Mouse (Mus musculus) mouse embryonic stem cell (cell line): ENCODE measurements around the gene Phf21b.
"Not testable (repeated sequence)": the region's sequence is repeated elsewhere in the genome, so short reads cannot be mapped to it uniquely, and the experiment has no call there.

Experiments used
- in situ Hi-C, 2 experiments: fragments of 300-500 bp; cut with MboI; formaldehyde crosslinking; loops; 1 replicate in 1 of 2; 3 replicates in 1 of 2; pipeline ENCODE4 v1.14.3; 2019 to 2020; ENCODE audit warnings: low sequenced_read_pairs in 2 of 2, low pct_unique_long_range_greater_than_20kb in 1 of 2, mixed read lengths in 1 of 2; ENCODE audit not compliant: unreplicated experiment in 1 of 2

Gene Phf21b

GRCm38 (mm10) chr15:84803685-84804084 is 52.2 kb downstream of the Phf21b start:
- in situ Hi-C loops: no loop called here

- in situ Hi-C loops: no loop called here
Observed at GRCm38 (mm10) chr15:84800132-84800531, 55.7 kb downstream of the Phf21b start.

DNA sequence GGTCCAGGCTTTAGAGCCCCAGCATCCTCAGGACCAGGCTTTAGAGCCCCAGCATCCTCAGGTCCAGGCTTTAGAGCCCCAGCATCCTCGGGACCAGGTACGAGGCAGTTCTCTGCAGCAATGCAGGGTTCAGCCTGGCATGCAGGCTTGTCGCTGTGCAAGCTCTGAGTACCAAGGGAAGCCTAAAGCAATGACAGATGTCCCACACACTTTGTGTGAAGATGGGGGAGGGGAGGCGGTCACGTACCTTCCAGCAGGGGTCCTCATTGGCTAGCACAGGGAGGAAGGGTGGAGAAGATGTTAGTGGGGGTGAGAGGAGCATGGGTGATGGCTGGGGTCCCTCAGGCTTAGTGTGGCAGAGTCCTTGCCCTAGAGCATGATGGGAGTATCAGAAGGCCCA is 62.2 kb downstream of the Phf21b start:
- in situ Hi-C loops: no loop called here

DNA sequence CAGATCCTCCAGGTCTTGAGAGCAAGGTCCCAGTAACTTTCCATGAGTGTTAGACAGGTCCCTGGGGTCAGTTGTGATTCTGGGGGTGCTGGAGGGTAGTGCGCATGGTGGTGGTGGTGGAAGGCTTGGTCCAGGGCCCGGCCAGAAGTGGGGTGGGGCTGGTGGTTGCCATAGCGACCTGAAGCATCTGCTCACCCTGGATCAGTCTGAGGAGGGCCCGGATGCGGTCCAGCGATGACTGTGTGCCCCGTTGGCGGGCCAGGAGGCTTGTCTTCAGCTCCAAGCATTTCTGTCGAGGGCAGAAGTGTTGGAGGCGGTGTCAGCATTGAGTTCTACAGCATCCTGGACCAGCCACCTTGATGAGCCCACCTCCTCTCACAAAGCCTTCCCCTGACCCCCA is 68.7 kb downstream of the Phf21b start:
- in situ Hi-C loops: no loop called here

- in situ Hi-C loops: no loop called here
Observed at GRCm38 (mm10) chr15:84784812-84785211, 71.0 kb downstream of the Phf21b start.

- in situ Hi-C loops: no loop called here
Observed at GRCm38 (mm10) chr15:84778587-84778986, 77.3 kb downstream of the Phf21b start.

GRCm38 (mm10) chr15:84775421-84776174 is 80.3 kb downstream of the Phf21b start:
- in situ Hi-C loops: no loop called here

GRCm38 (mm10) chr15:84772191-84773111 is 83.4 kb downstream of the Phf21b start:
- in situ Hi-C loops: no loop called here

- in situ Hi-C loops: no loop called here
Observed at GRCm38 (mm10) chr15:84769641-84770341, 86.1 kb downstream of the Phf21b start.

DNA sequence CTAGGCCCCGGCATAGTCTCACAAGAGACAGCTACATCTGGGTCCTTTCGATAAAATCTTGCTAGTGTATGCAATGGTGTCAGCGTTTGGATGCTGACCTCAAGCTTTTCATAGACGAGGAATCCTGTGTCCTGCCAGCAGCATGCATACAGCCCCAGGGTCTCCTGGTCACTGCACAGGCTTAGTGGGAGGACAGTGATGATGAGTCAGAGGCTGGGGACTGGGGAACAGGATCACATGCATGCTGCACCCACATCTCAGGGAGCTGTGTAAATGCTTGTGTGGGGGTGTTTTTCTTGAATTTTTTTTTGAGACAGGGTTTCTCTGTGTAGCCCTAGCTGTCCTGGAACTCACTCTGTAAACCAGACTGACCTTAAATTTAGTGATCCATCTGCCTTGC is 87.3 kb downstream of the Phf21b start:
- in situ Hi-C loops: not testable (repeated sequence)

DNA sequence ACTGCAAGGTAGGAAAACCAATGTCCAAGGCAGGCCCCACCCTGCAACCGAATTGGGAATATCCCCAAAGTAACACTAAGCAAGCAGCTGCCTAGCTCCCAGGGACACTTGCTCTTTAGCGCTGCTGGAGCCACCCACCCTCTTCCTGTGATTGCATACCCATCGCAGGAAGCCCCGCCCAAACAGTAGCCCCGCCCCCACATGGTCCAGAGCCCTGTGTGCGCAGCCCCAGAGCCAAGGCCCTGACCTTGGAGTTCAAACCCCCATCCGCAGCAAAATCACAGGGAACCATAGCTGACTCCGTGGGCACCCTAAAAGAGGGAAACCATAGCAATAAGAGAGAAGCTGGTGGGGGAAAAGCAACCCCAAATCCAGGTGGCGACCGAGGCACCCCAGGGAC is 89.2 kb downstream of the Phf21b start:
- in situ Hi-C loops: no loop called here

GRCm38 (mm10) chr15:84763423-84763812 is 92.4 kb downstream of the Phf21b start:
- in situ Hi-C loops: no loop called here

DNA sequence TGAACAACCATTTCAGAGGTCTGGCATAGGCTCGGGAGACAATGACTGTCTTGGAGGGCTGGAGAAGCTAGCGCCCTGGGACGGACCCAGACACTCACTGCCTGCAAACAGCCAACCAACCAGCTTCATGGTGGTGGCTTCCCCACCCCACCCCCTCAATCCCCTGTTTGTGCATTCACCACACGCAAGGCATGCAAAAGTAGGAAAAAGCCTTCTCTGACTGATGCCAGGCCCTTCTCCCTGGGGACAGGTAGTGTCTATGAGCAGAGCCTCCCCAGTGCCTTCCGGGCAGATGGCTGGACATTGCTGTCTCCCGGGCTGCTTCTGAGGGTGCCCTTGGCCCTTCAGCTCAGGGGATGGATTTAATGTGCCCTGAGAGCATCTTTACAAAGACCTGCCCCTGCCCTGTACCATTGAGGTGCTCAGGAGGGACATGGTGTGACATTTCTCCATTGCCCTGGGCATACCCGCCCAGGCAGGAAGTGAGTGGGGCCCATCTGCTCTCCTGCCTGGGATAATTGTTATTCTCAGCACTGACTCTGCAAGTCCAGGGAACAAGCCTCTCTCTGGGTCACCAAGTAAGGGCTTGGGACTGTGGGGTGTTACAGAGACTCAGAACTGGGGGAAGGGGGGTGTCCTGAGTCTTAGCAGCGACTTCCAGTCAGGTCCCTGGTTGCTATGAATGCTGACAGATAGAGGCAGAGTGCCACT is 93.0 kb downstream of the Phf21b start:
- in situ Hi-C loops: no loop called here

DNA sequence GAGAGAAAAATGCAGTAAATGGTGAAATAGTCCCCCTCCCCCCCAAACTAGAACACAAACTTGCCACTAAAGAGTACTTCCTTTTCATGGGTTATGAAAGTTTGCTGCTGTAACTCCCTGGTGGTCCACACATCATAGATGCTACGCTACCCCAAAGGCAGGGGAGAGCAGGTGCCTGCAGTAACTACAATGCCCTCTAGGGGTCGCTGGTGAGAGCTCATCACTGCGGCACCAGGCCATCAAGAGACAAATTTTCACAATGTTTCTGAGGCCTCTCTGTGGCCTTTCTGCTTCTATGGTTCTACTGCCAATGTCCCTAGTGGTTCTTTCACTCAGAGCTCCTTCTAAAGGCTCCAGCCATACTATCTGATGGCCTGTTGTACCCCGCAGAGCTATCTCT is 97.4 kb downstream of the Phf21b start:
- in situ Hi-C loops: loop anchor here in 1 of 2 experiments (5.0 kb wide), 1 partner anchor 239 kb away; no protein-coding TSS in a partner anchor

- in situ Hi-C loops: loop anchor here in 1 of 2 experiments (5.0 kb wide), 1 partner anchor 241 kb away; no protein-coding TSS in a partner anchor
Observed at GRCm38 (mm10) chr15:84756426-84756825, 99.4 kb downstream of the Phf21b start.

DNA sequence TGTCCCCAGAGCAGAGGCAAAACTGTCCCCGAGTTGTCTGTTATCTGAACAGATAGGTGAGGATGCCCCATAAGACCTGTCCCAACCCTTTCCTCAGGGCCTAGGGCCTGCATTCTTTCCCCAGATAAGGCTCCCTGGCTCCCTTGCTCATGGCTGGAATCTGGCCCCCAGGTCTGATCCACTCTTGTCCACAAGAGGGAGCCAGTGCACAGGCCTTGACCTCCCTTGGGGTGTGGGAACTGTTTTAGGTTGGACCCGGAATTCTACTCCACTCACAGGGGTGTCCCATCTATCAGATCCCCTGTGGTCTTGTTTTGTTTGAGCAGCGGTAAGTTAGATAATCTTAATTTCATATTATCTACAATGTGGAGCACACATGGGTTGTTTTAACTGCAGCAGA is 100.9 kb downstream of the Phf21b start:
- in situ Hi-C loops: loop anchor here in 1 of 2 experiments (5.0 kb wide), 1 partner anchor 242 kb away; no protein-coding TSS in a partner anchor

- in situ Hi-C loops: no loop called here
Observed at GRCm38 (mm10) chr15:84745831-84746230, 110.0 kb downstream of the Phf21b start.

DNA sequence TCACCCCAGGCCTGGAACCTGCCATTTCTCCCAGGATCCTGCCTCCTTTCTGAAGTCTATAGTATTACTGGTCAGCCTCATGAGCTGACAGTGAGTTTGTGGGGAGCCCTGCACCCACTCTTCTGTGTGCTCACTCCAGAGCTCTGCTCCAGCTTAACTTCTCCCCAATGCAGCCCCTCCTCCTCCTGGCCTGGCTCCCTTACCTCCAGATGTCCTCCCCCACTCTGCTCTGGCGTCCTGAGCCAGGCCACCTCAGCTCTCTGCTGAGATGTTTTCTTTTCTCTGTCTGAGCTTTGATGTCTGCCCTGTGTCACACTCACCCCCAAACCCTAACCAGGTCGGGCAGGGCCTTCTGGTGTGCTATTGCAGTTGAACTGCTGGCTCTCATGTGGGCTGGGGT is 111.5 kb downstream of the Phf21b start:
- in situ Hi-C loops: no loop called here
